Mouse (Mus musculus) limb, embryonic 11.5 days (tissue): Measurements from ENCODE around the gene Zfhx3. TPM values are rescaled to one million over a fixed set of nuclear protein-coding genes. Genes with fewer than 3 reads are reported as not detected.
A peak's percentile ranks its signal among the peaks of the same experiment; 100 is the strongest.

Experiments
- ATAC-seq: fragments of 200-750 bp; cut with Nextera tagmentation; 2 replicates; pipeline ENCODE4 v1.8.0; 2017; ENCODE audit warnings: low read depth; ENCODE audit not compliant: insufficient number of reproducible peaks, low FRiP score, low TSS enrichment
- DNase-seq: peaks from one replicate; pipeline ENCODE4 v3.0.0-alpha.2; 2015; ENCODE audit warnings: low spot score
- H3K27ac ChIP-seq: fragments of 300-500 bp; sonication (generic); replicated peaks from 2 replicates; pipeline ENCODE4 v1.5.1; 2014; ENCODE audit warnings: low read depth, mild to moderate bottlenecking, low read length
- H3K27me3 ChIP-seq: fragments of 300-500 bp; sonication (generic); 2 replicates; pipeline ENCODE4 v1.6.1; 2014; ENCODE audit warnings: mild to moderate bottlenecking, low read length, mixed read lengths; ENCODE audit not compliant: control insufficient read depth, insufficient read depth
- H3K36me3 ChIP-seq: fragments of 300-500 bp; sonication (generic); 2 replicates; pipeline ENCODE4 v1.6.1; 2014; ENCODE audit warnings: mild to moderate bottlenecking, low read length, moderate library complexity, mixed read lengths; ENCODE audit not compliant: control insufficient read depth, insufficient read depth
- H3K4me1 ChIP-seq: fragments of 300-500 bp; sonication (generic); 2 replicates; pipeline ENCODE4 v1.6.1; 2014; ENCODE audit warnings: low read length, mixed read lengths; ENCODE audit not compliant: control insufficient read depth, insufficient read depth
- H3K4me2 ChIP-seq: fragments of 300-500 bp; sonication (generic); 2 replicates; pipeline ENCODE4 v1.6.1; 2014; ENCODE audit warnings: low read depth, mild to moderate bottlenecking, moderate library complexity; ENCODE audit not compliant: severe bottlenecking
- H3K4me3 ChIP-seq: fragments of 300-500 bp; sonication (generic); 2 replicates; pipeline ENCODE4 v1.5.1; 2014; ENCODE audit warnings: low read depth, low read length
- H3K9ac ChIP-seq: fragments of 300-500 bp; sonication (generic); 2 replicates; pipeline ENCODE4 v1.6.1; 2014; ENCODE audit warnings: mild to moderate bottlenecking, low read length
- H3K9me3 ChIP-seq: fragments of 300-500 bp; sonication (generic); 2 replicates; pipeline ENCODE4 v1.6.1; 2016; ENCODE audit warnings: low read length; ENCODE audit not compliant: control insufficient read depth
- WGBS: fragments of 180-500 bp; shearing (Covaris S2); extraction: QIAGEN DNeasy Blood & Tissue Kit; methylation state at CpG from one replicate; pipeline ENCODE4 v1.1.7; 2014; 5-methylcytosine and 5-hydroxymethylcytosine counted together
- polyA plus RNA-seq: library from polyadenylated mRNA; unstranded; fragments of >200 nt; fragmentation: Nextera tagmentation; extraction: Ambion mirVana; gene quantifications from 2 replicates; pipeline ENCODE4 v1.2.1, GENCODE M21; 2014

Zfhx3 gene
- polyA plus RNA-seq, 1 experiment from 2014 or later, result 36.4 TPM

GRCm38 (mm10) chr8:108729169-108729568, 786.7 kb downstream of the Zfhx3 start:
- no peaks in the 10 kb centered on the region for H3K27me3 ChIP-seq
- H3K36me3 ChIP-seq, result no peaks in the 10 kb centered on the region
- WGBS, result 3% methylated on average over 2 of the region's 2 CpGs
- ATAC-seq (no peak), DNase-seq (no peak)
- H3K4me2 ChIP-seq, result 0 out of 2 replicates have a peak overlapping the region, but pooled peaks have one; percentile 1
- peaks cover 80% of the 10 kb centered on the region for H3K4me1 ChIP-seq
- H3K9me3 ChIP-seq, result no peaks in the 10 kb centered on the region
- H3K27ac ChIP-seq, result no peak overlapping the region
- no peak overlapping the region for H3K9ac ChIP-seq
- H3K4me3 ChIP-seq, result no peak overlapping the region

DNA sequence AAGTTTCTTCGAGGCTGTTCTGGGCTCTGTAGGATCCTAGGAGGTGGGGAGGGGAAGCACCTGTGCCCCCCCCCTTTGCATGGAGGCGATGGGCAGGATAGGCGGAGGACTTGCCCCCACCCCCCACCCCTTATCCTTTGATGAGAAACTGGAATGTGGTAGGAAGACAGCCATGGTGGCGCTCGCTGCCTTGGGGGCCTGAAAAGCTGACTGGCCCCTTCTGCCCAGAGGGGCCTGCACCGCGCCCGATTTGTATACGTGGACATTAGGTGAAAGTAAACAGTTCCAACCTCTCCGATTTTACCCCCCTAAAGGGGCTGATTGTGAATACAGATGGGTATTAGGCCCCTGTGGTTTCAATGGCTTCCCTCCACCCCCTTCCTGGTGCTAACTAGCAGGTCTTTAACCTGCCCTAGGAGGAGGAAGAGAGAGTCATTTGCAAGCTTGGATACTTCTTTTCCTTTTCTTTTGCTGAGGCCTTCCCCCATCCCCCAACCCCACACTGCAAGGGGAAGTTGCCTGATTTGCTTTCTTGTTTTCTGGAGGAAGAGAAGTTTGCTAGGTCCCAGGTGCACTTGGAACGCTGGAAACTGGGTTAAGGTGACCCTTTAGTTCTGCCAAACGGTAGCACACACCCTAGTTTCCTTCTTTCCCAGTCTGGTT, 787.4 kb downstream of the Zfhx3 start:
- Histone ChIP-seq H3K27me3 (no peaks in the 10 kb centered on the region), H3K9ac (no peak overlapping the region), H3K4me3 (no peak overlapping the region), H3K36me3 (no peaks in the 10 kb centered on the region), H3K27ac (no peak overlapping the region), H3K4me2 (peak overlapping the region; percentile 1; the same call in 1 of the 2 replicates), H3K9me3 (no peaks in the 10 kb centered on the region), H3K4me1 (peaks cover 81% of the 10 kb centered on the region)
- ATAC-seq (no peak), DNase-seq (no peak)
- WGBS, result 3% methylated on average over 12 of the region's 12 CpGs

DNA sequence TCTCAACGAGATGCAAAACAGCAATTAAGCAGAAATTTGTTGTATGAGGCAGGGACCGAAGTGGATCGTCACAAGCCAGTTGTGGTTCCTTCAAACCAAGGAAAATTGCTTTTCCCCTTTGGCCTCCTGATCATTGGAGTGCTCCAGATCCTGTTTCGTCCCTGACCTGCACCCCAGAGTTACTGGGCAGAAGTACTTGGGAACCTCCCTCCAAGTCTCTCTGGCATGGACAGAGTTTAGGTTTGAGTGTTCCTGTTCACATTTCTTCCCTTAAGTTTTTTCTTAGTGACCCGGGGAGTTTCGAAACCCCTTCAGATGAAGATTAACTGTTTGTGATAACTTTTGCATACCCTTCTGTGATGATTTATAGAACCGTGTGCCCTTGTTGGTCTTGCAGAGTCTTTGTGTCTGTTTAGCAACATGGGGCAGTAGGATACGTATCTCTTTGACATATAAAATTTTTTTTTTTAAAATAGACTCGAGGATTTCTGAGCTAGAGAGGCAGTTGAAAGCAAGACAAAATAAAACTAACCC, 788.5 kb downstream of the Zfhx3 start:
- Histone ChIP-seq H3K36me3 (no peaks in the 10 kb centered on the region), H3K4me2 (no peak overlapping the region), H3K9ac (no peak overlapping the region), H3K27me3 (no peaks in the 10 kb centered on the region), H3K4me1 (peaks cover 72% of the 10 kb centered on the region), H3K27ac (no peak overlapping the region), H3K4me3 (no peak overlapping the region), H3K9me3 (no peaks in the 10 kb centered on the region)
- DNase-seq, result no peak
- no peak for ATAC-seq
- WGBS, result 21% methylated on average over 9 of the region's 9 CpGs

DNA sequence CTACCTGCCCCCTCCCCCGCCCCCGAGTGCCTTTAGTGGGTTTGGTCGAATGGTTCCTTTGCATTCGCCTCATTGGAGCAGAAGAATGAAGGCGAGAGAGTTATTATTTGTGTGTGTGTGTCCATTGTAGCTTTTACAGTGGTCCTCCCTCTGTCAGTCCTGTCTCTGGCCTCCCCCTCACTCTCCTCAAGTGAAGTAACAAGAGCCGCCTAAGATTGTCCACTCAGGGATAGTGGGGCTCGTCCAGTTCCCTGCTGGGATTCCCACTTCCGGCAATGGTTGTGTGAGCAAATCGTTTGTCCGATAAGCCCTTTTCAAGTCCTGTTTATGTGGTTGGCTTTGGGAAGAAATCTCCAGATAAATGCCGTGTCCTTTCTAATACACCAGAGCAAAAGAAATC, 790.1 kb downstream of the Zfhx3 start:
- DNase-seq, result no peak
- H3K9ac ChIP-seq, result no peak overlapping the region
- ATAC-seq, result no peak
- H3K27ac ChIP-seq, result no peak overlapping the region
- WGBS, result 60% methylated on average over 11 of the region's 11 CpGs
- no peaks in the 10 kb centered on the region for H3K9me3 ChIP-seq
- no peaks in the 10 kb centered on the region for H3K27me3 ChIP-seq
- peaks cover 66% of the 10 kb centered on the region for H3K4me1 ChIP-seq
- no peaks in the 10 kb centered on the region for H3K36me3 ChIP-seq
- no peak overlapping the region for H3K4me2 ChIP-seq
- H3K4me3 ChIP-seq, result no peak overlapping the region

GRCm38 (mm10) chr8:108733385-108733784, 790.9 kb downstream of the Zfhx3 start:
- Histone ChIP-seq H3K27ac (peak overlapping the region; percentile 36; the same call in 1 of the 2 replicates), H3K9me3 (no peaks in the 10 kb centered on the region), H3K4me2 (no peak overlapping the region), H3K4me3 (no peak overlapping the region), H3K36me3 (no peaks in the 10 kb centered on the region), H3K9ac (no peak overlapping the region), H3K27me3 (no peaks in the 10 kb centered on the region), H3K4me1 (peaks cover 58% of the 10 kb centered on the region)
- no peak for DNase-seq
- WGBS, result 49% methylated on average over 5 of the region's 5 CpGs
- no peak for ATAC-seq

- no peak for DNase-seq
- Histone ChIP-seq H3K4me2 (no peak overlapping the region), H3K4me3 (no peak overlapping the region), H3K9me3 (no peaks in the 10 kb centered on the region), H3K27me3 (no peaks in the 10 kb centered on the region), H3K36me3 (no peaks in the 10 kb centered on the region), H3K27ac (no peak overlapping the region), H3K4me1 (peaks cover 31% of the 10 kb centered on the region), H3K9ac (no peak overlapping the region)
- no peak for ATAC-seq
- 14% methylated on average over 9 of the region's 9 CpGs for WGBS
These were observed 794.0 kb downstream of the Zfhx3 start for GRCm38 (mm10) chr8:108736442-108736841.

- DNase-seq (no peak), ATAC-seq (no peak)
- no peak overlapping the region for H3K4me2 ChIP-seq
- H3K4me1 ChIP-seq, result peaks cover 21% of the 10 kb centered on the region
- H3K36me3 ChIP-seq, result no peaks in the 10 kb centered on the region
- no peak overlapping the region for H3K9ac ChIP-seq
- H3K9me3 ChIP-seq, result no peaks in the 10 kb centered on the region
- no peaks in the 10 kb centered on the region for H3K27me3 ChIP-seq
- no peak overlapping the region for H3K4me3 ChIP-seq
- 93% methylated on average over 10 of the region's 10 CpGs for WGBS
- no peak overlapping the region for H3K27ac ChIP-seq
These were observed 795.7 kb downstream of the Zfhx3 start for GRCm38 (mm10) chr8:108738179-108738578.

DNA sequence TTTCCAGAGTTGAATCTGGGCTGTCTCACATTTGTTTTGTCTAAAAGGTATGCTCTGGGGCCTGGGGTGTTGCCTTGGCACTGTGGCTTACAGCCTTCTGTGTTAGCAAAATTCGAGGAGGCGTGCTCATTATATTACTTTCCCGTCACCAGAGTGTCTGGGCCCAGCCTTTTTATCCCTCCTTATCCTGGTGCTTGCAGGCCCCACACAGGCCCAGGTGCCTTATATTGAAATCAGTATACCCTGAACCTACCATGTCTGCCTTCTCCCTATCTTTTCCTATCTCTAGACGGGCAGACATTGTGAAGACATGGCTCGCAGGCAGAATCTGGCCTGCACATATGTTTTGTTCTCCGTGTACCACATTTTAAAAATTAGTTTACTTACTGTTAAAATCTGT, 797.1 kb downstream of the Zfhx3 start:
- ATAC-seq (no peak), DNase-seq (no peak)
- Histone ChIP-seq H3K9me3 (no peaks in the 10 kb centered on the region), H3K4me1 (peaks cover 9% of the 10 kb centered on the region), H3K27me3 (no peaks in the 10 kb centered on the region), H3K4me2 (no peak overlapping the region), H3K36me3 (no peaks in the 10 kb centered on the region), H3K4me3 (no peak overlapping the region), H3K27ac (no peak overlapping the region), H3K9ac (no peak overlapping the region)
- 84% methylated on average over 6 of the region's 6 CpGs for WGBS

- Histone ChIP-seq H3K9ac (no peak overlapping the region), H3K4me3 (no peak overlapping the region), H3K27ac (no peak overlapping the region), H3K4me1 (peaks cover 7% of the 10 kb centered on the region; the same call in 1 of the 2 replicates), H3K4me2 (no peak overlapping the region), H3K9me3 (no peaks in the 10 kb centered on the region), H3K36me3 (no peaks in the 10 kb centered on the region), H3K27me3 (no peaks in the 10 kb centered on the region)
- no peak for DNase-seq
- WGBS, result 87% methylated on average over 13 of the region's 13 CpGs
- no peak for ATAC-seq
These were observed 798.0 kb downstream of the Zfhx3 start for GRCm38 (mm10) chr8:108740443-108740842.
